Mouse (Mus musculus): ENCODE measurements around the gene Rbm11. TPM values are rescaled to one million over a fixed set of nuclear protein-coding genes. Genes with fewer than 3 reads are reported as not detected.
A peak's percentile ranks its signal among the peaks of the same experiment; 100 is the strongest.

Rbm11 gene
- total and polyA plus RNA-seq, 2 experiments = not detected

DNA sequence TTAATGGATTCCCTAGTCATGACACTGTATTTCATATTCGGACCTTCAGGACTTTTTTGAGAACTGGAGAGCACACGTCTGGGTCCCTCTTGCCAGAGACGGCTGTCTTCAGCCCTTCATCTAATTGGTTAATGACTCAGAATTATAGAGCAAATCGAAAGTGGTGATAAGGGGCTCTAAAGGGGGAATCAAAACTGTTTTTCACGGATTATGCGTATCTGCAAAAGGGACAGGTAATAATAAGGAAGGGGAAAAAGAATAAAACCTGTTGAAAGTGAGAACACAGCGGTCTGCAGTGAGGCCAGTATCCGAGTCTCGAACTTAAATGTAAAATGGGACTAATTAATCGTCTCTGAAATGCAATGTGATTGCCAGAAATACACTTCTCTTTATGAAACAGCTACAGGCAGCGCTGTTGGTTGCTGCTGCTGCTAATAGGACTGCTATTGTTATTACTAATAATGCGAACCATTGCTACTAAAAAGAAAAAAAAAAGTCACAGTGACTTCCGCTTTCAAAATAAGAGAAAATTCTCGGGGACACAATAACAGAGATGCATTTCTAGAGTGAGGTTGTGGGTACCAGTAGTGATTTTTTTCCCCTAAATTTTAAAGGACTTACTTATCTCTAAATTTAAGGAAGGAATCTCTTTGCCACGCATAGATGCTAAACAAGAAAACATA is 998 bp downstream of the Rbm11 start:
- H3K4me3 ChIP-seq (ENCODE audit: insufficient read depth, low read depth, low read length) = 0 out of 2 replicates have a peak overlapping the region, but pooled peaks have one; percentile 65
- H3K27ac ChIP-seq (replicated peaks; ENCODE audit: insufficient read depth, low read depth, low read length) = no peak overlapping the region
- no peak for TF ChIP-seq CTCF (IDR thresholded peaks at IDR 0.05; ENCODE audit: low read depth, low read length)
- TF ChIP-seq POLR2A (IDR thresholded peaks at IDR 0.05; ENCODE audit: extremely low read depth, insufficient read depth, low read length) = no peak
- H3K27me3 ChIP-seq (ENCODE audit: control insufficient read depth, insufficient read depth, low read length) = no peaks in the 10 kb centered on the region
- H3K9ac ChIP-seq (ENCODE audit: low read depth, low read length) = no peak overlapping the region
- H3K36me3 ChIP-seq (ENCODE audit: control insufficient read depth, insufficient read depth, low read length) = no peaks in the 10 kb centered on the region
- WGBS = 28% methylated on average over 15 of the region's 15 CpGs
- H3K79me2 ChIP-seq (ENCODE audit: control insufficient read depth, insufficient read depth, low read length) = no peaks in the 10 kb centered on the region
- DNase-seq (ENCODE audit: extremely low read depth, low read depth, low spot score) = no peak
- H3K4me1 ChIP-seq (ENCODE audit: control insufficient read depth, insufficient read depth, low read length) = peaks cover 3% of the 10 kb centered on the region; the same call in 1 of the 2 replicates

DNA sequence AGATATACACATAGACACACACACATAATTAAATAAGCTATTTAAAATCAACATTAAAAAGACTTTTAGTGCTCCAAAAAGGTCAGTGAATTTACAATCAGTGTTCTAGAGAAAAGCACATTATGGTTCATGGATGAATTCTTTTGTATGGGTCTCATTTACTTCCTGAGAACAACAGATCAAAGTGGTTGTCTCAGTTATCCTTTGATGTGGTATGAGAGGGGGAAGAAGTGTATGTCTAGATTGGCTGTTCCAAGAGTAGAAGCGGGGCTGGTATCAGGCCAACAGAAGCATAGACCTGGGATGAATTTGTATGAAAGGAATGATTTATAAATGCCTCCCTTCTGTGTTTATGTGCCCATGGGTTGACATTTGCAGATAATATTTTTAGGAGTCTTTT is 13.8 kb downstream of the Rbm11 start:
- WGBS = 93% methylated on average over 1 of the region's 1 CpGs
- H3K4me3 ChIP-seq (ENCODE audit: insufficient read depth, low read depth, low read length) = no peak overlapping the region
- TF ChIP-seq CTCF (IDR thresholded peaks at IDR 0.05; ENCODE audit: low read depth, low read length) = no peak
- no peak for TF ChIP-seq POLR2A (IDR thresholded peaks at IDR 0.05; ENCODE audit: extremely low read depth, insufficient read depth, low read length)
- DNase-seq (ENCODE audit: extremely low read depth, low read depth, low spot score) = no peak
- H3K27ac ChIP-seq (replicated peaks; ENCODE audit: insufficient read depth, low read depth, low read length) = no peak overlapping the region
- H3K27me3 ChIP-seq (ENCODE audit: control insufficient read depth, insufficient read depth, low read length) = no peaks in the 10 kb centered on the region
- no peaks in the 10 kb centered on the region for H3K4me1 ChIP-seq (ENCODE audit: control insufficient read depth, insufficient read depth, low read length)
- H3K79me2 ChIP-seq (ENCODE audit: control insufficient read depth, insufficient read depth, low read length) = no peaks in the 10 kb centered on the region
- no peak overlapping the region for H3K9ac ChIP-seq (ENCODE audit: low read depth, low read length)
- H3K36me3 ChIP-seq (ENCODE audit: control insufficient read depth, insufficient read depth, low read length) = no peaks in the 10 kb centered on the region

DNA sequence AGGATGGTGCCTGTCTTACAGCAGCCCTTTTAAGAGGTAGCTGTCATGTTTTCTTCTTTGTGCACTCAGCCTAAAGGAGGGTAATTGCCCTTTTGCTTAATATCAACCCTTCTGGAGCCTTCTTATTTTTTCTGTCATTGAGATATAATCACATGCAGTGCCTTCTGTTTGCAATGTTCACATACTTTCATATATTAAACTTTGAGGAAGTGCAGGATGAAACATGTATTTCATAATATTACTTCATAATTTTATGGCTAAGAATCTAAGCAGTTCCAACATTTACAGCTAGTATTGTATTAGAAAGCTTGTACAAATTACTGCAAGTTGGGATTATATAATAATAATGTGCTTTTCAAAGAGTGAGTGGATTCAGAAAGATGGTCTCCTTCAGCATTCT is 19.9 kb downstream of the Rbm11 start:
- DNase-seq (ENCODE audit: extremely low read depth, low read depth, low spot score) = no peak
- Histone ChIP-seq H3K4me1 (ENCODE audit: control insufficient read depth, insufficient read depth, low read length) (no peaks in the 10 kb centered on the region), H3K4me3 (ENCODE audit: insufficient read depth, low read depth, low read length) (no peak overlapping the region), H3K36me3 (ENCODE audit: control insufficient read depth, insufficient read depth, low read length) (no peaks in the 10 kb centered on the region), H3K79me2 (ENCODE audit: control insufficient read depth, insufficient read depth, low read length) (no peaks in the 10 kb centered on the region), H3K9ac (ENCODE audit: low read depth, low read length) (no peak overlapping the region), H3K27me3 (ENCODE audit: control insufficient read depth, insufficient read depth, low read length) (no peaks in the 10 kb centered on the region), H3K27ac (replicated peaks; ENCODE audit: insufficient read depth, low read depth, low read length) (no peak overlapping the region)
- no peak for TF ChIP-seq CTCF (IDR thresholded peaks at IDR 0.05; ENCODE audit: low read depth, low read length)
- no peak for TF ChIP-seq POLR2A (IDR thresholded peaks at IDR 0.05; ENCODE audit: extremely low read depth, insufficient read depth, low read length)

DNA sequence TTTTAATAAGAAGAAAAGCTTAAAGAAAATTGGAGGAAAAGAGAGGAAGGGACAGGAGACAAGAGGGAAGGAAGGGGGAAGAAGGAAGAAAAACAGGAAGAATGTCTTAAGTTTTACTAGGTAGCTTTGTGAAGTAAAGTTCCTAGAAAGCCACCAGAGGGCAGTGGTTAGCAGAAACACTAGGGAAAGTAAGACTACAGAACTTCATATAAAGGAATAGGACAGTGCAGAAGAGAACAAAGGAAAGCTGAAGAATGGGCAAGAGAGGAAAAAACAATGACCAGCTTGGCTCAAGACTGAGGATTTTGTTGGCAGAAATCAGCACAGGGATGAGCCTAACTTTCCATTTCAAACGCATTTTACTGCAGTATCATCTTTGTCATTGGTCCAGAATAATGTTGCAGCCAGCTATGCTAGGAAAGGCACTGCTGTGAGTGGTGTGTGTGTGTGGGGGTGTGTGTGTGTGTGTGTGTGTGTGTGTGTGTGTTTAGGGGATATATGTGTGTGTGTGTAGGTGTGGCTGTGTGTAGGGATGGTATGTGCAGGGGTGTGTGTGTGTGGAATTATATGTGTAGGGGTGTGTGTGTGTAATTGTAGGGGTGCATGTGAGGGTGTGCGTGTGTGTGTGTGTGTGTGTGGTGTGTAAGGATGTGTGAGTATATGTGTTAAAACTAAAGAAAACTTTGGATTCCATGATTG is 25.2 kb downstream of the Rbm11 start:
- Histone ChIP-seq H3K27ac (replicated peaks; ENCODE audit: insufficient read depth, low read depth, low read length) (no peak overlapping the region), H3K4me1 (ENCODE audit: control insufficient read depth, insufficient read depth, low read length) (no peaks in the 10 kb centered on the region), H3K4me3 (ENCODE audit: insufficient read depth, low read depth, low read length) (no peak overlapping the region), H3K9ac (ENCODE audit: low read depth, low read length) (no peak overlapping the region), H3K36me3 (ENCODE audit: control insufficient read depth, insufficient read depth, low read length) (no peaks in the 10 kb centered on the region), H3K27me3 (ENCODE audit: control insufficient read depth, insufficient read depth, low read length) (no peaks in the 10 kb centered on the region), H3K79me2 (ENCODE audit: control insufficient read depth, insufficient read depth, low read length) (no peaks in the 10 kb centered on the region)
- DNase-seq (ENCODE audit: extremely low read depth, low read depth, low spot score) = peak; percentile 35
- 60% methylated on average over 2 of the region's 2 CpGs for WGBS
- TF ChIP-seq CTCF (IDR thresholded peaks at IDR 0.05; ENCODE audit: low read depth, low read length) (peak; percentile 33; the same call in 1 of the 2 replicates), POLR2A (IDR thresholded peaks at IDR 0.05; ENCODE audit: extremely low read depth, insufficient read depth, low read length) (no peak)

DNA sequence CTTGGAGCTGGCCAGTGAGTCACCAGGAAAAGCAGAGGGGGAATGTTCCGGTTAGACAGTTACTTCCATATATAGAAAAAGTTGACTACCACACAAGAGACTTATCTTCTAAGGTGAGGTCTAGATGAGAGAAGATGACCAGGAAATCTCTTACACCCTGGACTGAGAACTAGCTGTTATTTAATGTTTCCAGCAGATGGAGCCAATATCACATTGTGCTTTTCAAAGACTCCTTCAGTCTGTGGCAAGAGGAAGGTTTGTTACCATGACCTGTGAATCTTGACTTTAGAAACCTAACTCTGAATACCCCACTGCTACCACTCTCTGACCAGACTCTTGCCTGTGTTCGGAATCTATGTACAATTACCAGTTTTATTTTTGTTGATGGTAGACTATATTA is 35.2 kb downstream of the Rbm11 start:
- Histone ChIP-seq H3K27ac (replicated peaks; ENCODE audit: insufficient read depth, low read depth, low read length) (no peak overlapping the region), H3K4me3 (ENCODE audit: insufficient read depth, low read depth, low read length) (no peak overlapping the region), H3K79me2 (ENCODE audit: control insufficient read depth, insufficient read depth, low read length) (no peaks in the 10 kb centered on the region), H3K36me3 (ENCODE audit: control insufficient read depth, insufficient read depth, low read length) (no peaks in the 10 kb centered on the region), H3K27me3 (ENCODE audit: control insufficient read depth, insufficient read depth, low read length) (no peaks in the 10 kb centered on the region), H3K9ac (ENCODE audit: low read depth, low read length) (no peak overlapping the region), H3K4me1 (ENCODE audit: control insufficient read depth, insufficient read depth, low read length) (no peaks in the 10 kb centered on the region)
- no peak for TF ChIP-seq POLR2A (IDR thresholded peaks at IDR 0.05; ENCODE audit: extremely low read depth, insufficient read depth, low read length)
- TF ChIP-seq CTCF (IDR thresholded peaks at IDR 0.05; ENCODE audit: low read depth, low read length) = no peak
- DNase-seq (ENCODE audit: extremely low read depth, low read depth, low spot score) = no peak
- WGBS = 76% methylated on average over 2 of the region's 2 CpGs

Other genes with a start within 250 kb of the Rbm11 start
- gene Lipi, start 6.8 kb upstream of the Rbm11 start, total RNA-seq (2014; rRNA removed) = not detected in 2 replicates
- not detected in 2 replicates for gene Lipi, start 6.8 kb upstream of the Rbm11 start, polyA plus RNA-seq (2012; rRNA removed)
- gene Hspa13, start 174.3 kb downstream of the Rbm11 start, total RNA-seq (2014; rRNA removed) = 39.6 and 41.1 TPM in 2 replicates
- 4.3 and 4.8 TPM in 2 replicates for gene Hspa13, start 174.3 kb downstream of the Rbm11 start, polyA plus RNA-seq (2012; rRNA removed)